Mouse (Mus musculus) midbrain, embryonic 15.5 days (tissue): ENCODE measurements at regions not wholly inside any gene's neighbourhood (a gene's known extent, or its start where the extent isn't known, plus 50 kb on each side); places are given as distances from the start of the nearest gene placed in this dataset.

ENCODE experiments used
- ATAC-seq: fragments of 200-750 bp; cut with Nextera tagmentation; replicated peaks from 2 replicates; pipeline ENCODE4 v1.8.0; 2017; ENCODE audit warnings: moderate TSS enrichment
- H3K27ac ChIP-seq: fragments of 300-500 bp; sonication (generic); 2 replicates; pipeline ENCODE4 v1.5.1; 2015; ENCODE audit warnings: mild to moderate bottlenecking, inconsistent platforms
- H3K27me3 ChIP-seq: fragments of 300-500 bp; sonication (generic); replicated peaks from 2 replicates; pipeline ENCODE4 v1.6.1; 2015; ENCODE audit warnings: inconsistent platforms
- H3K36me3 ChIP-seq: fragments of 300-500 bp; sonication (generic); replicated peaks from 2 replicates; pipeline ENCODE4 v1.6.1; 2015; ENCODE audit warnings: inconsistent platforms
- H3K4me1 ChIP-seq: fragments of 300-500 bp; sonication (generic); 2 replicates; pipeline ENCODE4 v1.6.1; 2015; ENCODE audit warnings: inconsistent platforms
- H3K4me2 ChIP-seq: fragments of 300-500 bp; sonication (generic); 2 replicates; pipeline ENCODE4 v1.6.1; 2015; ENCODE audit warnings: inconsistent platforms, mild to moderate bottlenecking, moderate library complexity
- H3K4me3 ChIP-seq: fragments of 300-500 bp; sonication (generic); 2 replicates; pipeline ENCODE4 v1.5.1; 2015; ENCODE audit warnings: mild to moderate bottlenecking, inconsistent platforms
- H3K9ac ChIP-seq: fragments of 300-500 bp; sonication (generic); 2 replicates; pipeline ENCODE4 v1.6.1; 2015; ENCODE audit warnings: mild to moderate bottlenecking, inconsistent platforms
- H3K9me3 ChIP-seq: fragments of 300-500 bp; sonication (generic); 2 replicates; pipeline ENCODE4 v1.6.1; 2016; ENCODE audit warnings: inconsistent platforms
- WGBS: fragments of 180-500 bp; shearing (Covaris S2); methylation state at CpG from one replicate; pipeline ENCODE4 v1.1.7; 2015; ENCODE audit warnings: mixed read lengths; 5-methylcytosine and 5-hydroxymethylcytosine counted together

DNA sequence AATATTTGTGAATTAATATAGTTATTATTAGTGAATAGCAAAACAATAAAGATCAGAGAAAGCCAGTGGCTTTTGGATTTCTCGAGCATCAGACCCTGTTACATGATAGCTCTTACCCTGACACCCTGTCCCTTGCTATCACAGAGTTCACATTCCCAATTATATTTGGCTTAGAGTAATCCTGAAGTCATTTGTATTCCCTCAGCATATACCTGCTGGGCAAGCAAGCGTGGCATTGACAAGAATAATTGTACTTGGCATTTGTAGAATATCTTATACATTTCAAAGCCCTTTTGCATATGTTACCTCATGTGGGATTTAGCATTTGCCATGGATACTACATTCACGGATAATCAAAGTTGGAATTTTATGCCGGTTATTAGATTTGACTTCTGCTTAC is 692.0 kb downstream of the Nedd1 start:
- 34% methylated on average over 4 of the region's 4 CpGs for WGBS

GRCm38 (mm10) chr10:92024203-92024602 is 698.0 kb downstream of the Nedd1 start:
- Histone ChIP-seq H3K4me3 (no peak overlapping the region), H3K36me3 (no peaks in the 10 kb centered on the region), H3K4me2 (no peak overlapping the region), H3K4me1 (0 out of 2 replicates have a peak, but pooled peaks cover 5% of the 10 kb centered on the region), H3K27ac (peak overlapping the region; percentile 29; the same call in 1 of the 2 replicates), H3K27me3 (no peaks in the 10 kb centered on the region), H3K9ac (no peak overlapping the region), H3K9me3 (no peaks in the 10 kb centered on the region)
- no peak for ATAC-seq
- WGBS, result 44% methylated on average over 1 of the region's 1 CpGs

More for the DNA sequence above, 692.0 kb downstream of the Nedd1 start:
- Histone ChIP-seq H3K36me3 (no peaks in the 10 kb centered on the region), H3K27ac (0 out of 2 replicates have a peak overlapping the region, but pooled peaks have one; percentile 2), H3K4me1 (peaks cover 5% of the 10 kb centered on the region; the same call in 1 of the 2 replicates), H3K9me3 (no peaks in the 10 kb centered on the region), H3K27me3 (no peaks in the 10 kb centered on the region), H3K9ac (no peak overlapping the region), H3K4me3 (no peak overlapping the region), H3K4me2 (no peak overlapping the region)
- 0 out of 2 replicates have a peak, but pooled peaks have one; percentile 27 for ATAC-seq

DNA sequence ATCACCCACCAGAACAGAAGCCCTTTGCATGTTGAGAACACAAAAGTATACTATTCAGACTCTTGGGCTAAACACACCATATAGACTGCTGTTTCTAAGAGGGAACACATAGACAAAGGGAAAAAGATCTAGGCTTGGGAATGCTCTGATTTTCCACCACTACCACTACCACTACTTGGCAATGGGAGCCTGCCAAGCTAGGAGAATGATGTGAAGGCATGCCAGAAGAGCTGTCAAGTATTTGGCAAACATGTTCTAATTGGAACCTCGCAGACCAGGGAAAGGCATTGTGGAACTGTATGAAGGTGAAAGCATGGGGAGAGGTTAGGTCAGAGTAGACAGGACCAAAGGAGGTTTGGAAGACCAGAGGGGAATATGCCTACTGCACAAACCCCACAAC is 701.2 kb downstream of the Nedd1 start:
- no peak overlapping the region for H3K4me3 ChIP-seq
- H3K9me3 ChIP-seq, result no peaks in the 10 kb centered on the region
- no peak for ATAC-seq
- H3K27ac ChIP-seq, result no peak overlapping the region
- H3K36me3 ChIP-seq, result no peaks in the 10 kb centered on the region
- no peaks in the 10 kb centered on the region for H3K27me3 ChIP-seq
- H3K4me1 ChIP-seq, result 0 out of 2 replicates have a peak, but pooled peaks cover 5% of the 10 kb centered on the region
- 76% methylated on average over 1 of the region's 1 CpGs for WGBS
- H3K9ac ChIP-seq, result no peak overlapping the region
- H3K4me2 ChIP-seq, result no peak overlapping the region

DNA sequence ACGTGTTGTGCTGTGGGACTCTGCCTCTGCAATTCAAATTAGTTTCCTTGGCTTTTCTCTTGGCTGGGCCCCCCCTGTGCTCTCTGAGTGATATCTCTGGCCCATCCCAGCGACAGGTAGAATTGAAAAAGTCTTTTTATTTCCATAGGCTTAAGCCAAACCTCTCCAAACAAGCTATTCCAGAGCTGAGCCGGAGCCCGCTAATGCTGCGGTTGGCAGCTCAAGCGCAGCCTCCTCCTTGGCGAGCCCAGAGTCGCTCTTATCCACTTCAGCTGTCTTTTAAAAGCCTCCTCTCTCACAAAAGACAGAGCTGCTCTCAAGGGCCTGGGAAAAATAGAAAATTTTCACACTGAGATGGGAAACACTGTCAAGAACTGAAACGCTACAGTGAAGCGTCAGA is 712.7 kb downstream of the Nedd1 start:
- Histone ChIP-seq H3K4me2 (no peak overlapping the region; the same call in 1 of the 2 replicates), H3K4me1 (peaks cover 13% of the 10 kb centered on the region), H3K4me3 (no peak overlapping the region), H3K9me3 (no peaks in the 10 kb centered on the region), H3K9ac (no peak overlapping the region), H3K36me3 (no peaks in the 10 kb centered on the region), H3K27me3 (no peaks in the 10 kb centered on the region), H3K27ac (peak overlapping the region; percentile 74)
- peak; percentile 82 for ATAC-seq
- WGBS, result 15% methylated on average over 10 of the region's 10 CpGs

DNA sequence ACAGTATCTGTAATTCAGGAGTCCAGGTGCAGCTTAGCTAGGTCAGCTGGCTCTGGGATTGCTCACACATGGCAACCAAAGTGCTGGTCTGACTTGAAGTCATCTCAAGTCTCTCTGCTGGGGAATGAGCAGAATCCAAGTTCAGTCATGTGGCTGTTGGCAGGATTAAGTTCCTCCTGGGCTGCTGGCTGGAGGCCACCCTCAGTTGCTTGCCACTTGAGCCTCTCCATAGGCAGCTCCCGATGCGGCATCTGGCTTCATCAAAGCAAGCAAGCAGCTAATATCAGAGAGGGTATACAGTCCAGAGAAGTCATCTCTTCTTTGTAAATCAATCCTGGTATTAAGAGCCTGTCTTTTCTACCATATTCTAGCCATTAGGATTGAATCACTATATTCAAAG is 714.3 kb downstream of the Nedd1 start:
- peaks cover 13% of the 10 kb centered on the region for H3K4me1 ChIP-seq
- no peak overlapping the region for H3K9ac ChIP-seq
- no peaks in the 10 kb centered on the region for H3K36me3 ChIP-seq
- H3K27ac ChIP-seq, result no peak overlapping the region
- no peak overlapping the region for H3K4me3 ChIP-seq
- H3K9me3 ChIP-seq, result no peaks in the 10 kb centered on the region
- 54% methylated on average over 2 of the region's 2 CpGs for WGBS
- no peak overlapping the region for H3K4me2 ChIP-seq
- no peaks in the 10 kb centered on the region for H3K27me3 ChIP-seq
- no peak for ATAC-seq

- Histone ChIP-seq H3K36me3 (no peaks in the 10 kb centered on the region), H3K27me3 (no peaks in the 10 kb centered on the region), H3K9ac (no peak overlapping the region), H3K4me3 (no peak overlapping the region), H3K4me2 (no peak overlapping the region), H3K9me3 (no peaks in the 10 kb centered on the region), H3K4me1 (peaks cover 13% of the 10 kb centered on the region), H3K27ac (no peak overlapping the region)
- no peak for ATAC-seq
- 20% methylated on average over 3 of the region's 3 CpGs for WGBS
Measured at GRCm38 (mm10) chr10:92006467-92006866, 715.8 kb downstream of the Nedd1 start.

- no peak overlapping the region for H3K4me3 ChIP-seq
- no peaks in the 10 kb centered on the region for H3K9me3 ChIP-seq
- no peaks in the 10 kb centered on the region for H3K36me3 ChIP-seq
- no peak overlapping the region for H3K4me2 ChIP-seq
- 0 out of 2 replicates have a peak, but pooled peaks cover 4% of the 10 kb centered on the region for H3K4me1 ChIP-seq
- H3K9ac ChIP-seq, result no peak overlapping the region
- no peaks in the 10 kb centered on the region for H3K27me3 ChIP-seq
- peak; percentile 66; the same call in 1 of the 2 replicates for ATAC-seq
- WGBS, result 30% methylated on average over 4 of the region's 4 CpGs
- peak overlapping the region; percentile 28 for H3K27ac ChIP-seq
Measured at GRCm38 (mm10) chr10:91991040-91991439, 731.2 kb downstream of the Nedd1 start.

DNA sequence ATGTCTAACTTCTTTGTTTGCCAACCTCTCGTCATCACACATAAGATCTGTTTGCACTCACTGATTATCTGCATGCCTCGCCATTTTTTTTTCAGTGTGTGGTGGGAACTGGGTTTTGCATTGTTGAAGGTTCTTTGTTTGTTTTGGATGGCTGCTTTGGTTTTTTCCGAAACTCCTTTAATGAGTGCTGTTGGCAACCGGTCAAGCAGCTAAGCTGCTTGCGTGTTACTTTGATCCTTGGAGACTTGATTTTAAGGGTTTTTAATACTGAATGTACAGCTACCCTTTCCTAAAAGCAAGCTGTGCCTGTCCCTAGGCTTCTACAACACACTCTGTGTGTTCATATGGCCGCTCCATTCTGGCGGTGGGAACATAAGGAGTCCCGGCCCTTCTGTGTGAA is 733.9 kb downstream of the Nedd1 start:
- no peak overlapping the region for H3K4me2 ChIP-seq
- ATAC-seq, result no peak
- no peaks in the 10 kb centered on the region for H3K27me3 ChIP-seq
- H3K36me3 ChIP-seq, result no peaks in the 10 kb centered on the region
- 0 out of 2 replicates have a peak, but pooled peaks cover 4% of the 10 kb centered on the region for H3K4me1 ChIP-seq
- no peak overlapping the region for H3K27ac ChIP-seq
- H3K9me3 ChIP-seq, result no peaks in the 10 kb centered on the region
- WGBS, result 23% methylated on average over 8 of the region's 8 CpGs
- H3K4me3 ChIP-seq, result no peak overlapping the region
- H3K9ac ChIP-seq, result no peak overlapping the region

- Histone ChIP-seq H3K9ac (no peak overlapping the region), H3K4me3 (no peak overlapping the region), H3K36me3 (no peaks in the 10 kb centered on the region), H3K4me2 (no peak overlapping the region), H3K27me3 (no peaks in the 10 kb centered on the region), H3K4me1 (no peaks in the 10 kb centered on the region), H3K27ac (no peak overlapping the region), H3K9me3 (no peaks in the 10 kb centered on the region)
- WGBS, result 94% methylated on average over 2 of the region's 2 CpGs
- ATAC-seq, result no peak
Measured at GRCm38 (mm10) chr10:91979841-91980240, 742.4 kb downstream of the Nedd1 start.

GRCm38 (mm10) chr10:91971951-91972350 is 750.3 kb downstream of the Nedd1 start:
- H3K27ac ChIP-seq, result no peak overlapping the region
- H3K4me1 ChIP-seq, result peaks cover 10% of the 10 kb centered on the region
- no peak overlapping the region for H3K9ac ChIP-seq
- H3K4me2 ChIP-seq, result no peak overlapping the region
- no peaks in the 10 kb centered on the region for H3K9me3 ChIP-seq
- H3K4me3 ChIP-seq, result no peak overlapping the region
- H3K27me3 ChIP-seq, result no peaks in the 10 kb centered on the region
- no peaks in the 10 kb centered on the region for H3K36me3 ChIP-seq
- no peak for ATAC-seq
- WGBS, result 82% methylated on average over 2 of the region's 2 CpGs

DNA sequence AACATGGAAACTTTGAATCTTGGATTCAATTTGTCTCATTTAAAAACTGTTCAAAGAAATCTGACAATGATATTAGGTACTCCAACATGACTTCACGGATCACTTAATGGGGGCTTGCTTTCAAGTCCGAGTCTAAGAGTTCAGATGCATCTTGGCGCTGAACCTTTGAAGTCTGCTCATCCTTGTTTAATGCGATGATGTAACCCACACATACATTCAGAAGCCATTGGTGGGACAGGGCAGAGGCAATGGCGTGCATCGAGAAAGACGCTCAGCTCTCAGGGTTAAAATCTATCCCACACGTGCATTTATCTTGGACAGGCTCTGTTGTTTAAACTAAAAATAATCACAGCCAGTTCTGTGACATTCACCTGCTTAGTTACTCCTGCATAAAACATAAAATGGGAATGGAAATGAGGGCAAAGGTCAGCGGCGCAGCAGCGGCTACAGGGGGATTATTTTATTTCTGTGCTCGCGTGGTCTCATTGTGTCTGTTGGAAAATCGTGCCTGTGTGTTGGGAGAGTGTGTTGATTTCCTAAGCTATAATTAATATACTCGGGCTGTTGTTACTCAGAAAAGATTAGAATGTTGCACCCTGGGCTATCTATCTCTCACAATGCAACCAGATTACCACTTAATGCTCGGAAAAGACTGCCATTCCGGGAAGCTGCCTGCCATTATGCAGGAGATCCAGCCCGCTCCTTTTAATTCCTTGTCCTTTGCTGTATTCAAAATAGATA is 754.5 kb downstream of the Nedd1 start:
- 34% methylated on average over 18 of the region's 18 CpGs for WGBS
- no peak overlapping the region for H3K9ac ChIP-seq
- no peaks in the 10 kb centered on the region for H3K9me3 ChIP-seq
- no peaks in the 10 kb centered on the region for H3K36me3 ChIP-seq
- H3K4me3 ChIP-seq, result 0 out of 2 replicates have a peak overlapping the region, but pooled peaks have one; percentile 15
- ATAC-seq, result peak; percentile 54
- H3K27ac ChIP-seq, result peak overlapping the region; percentile 68
- peaks cover 10% of the 10 kb centered on the region for H3K4me1 ChIP-seq
- H3K4me2 ChIP-seq, result peak overlapping the region; percentile 29
- no peaks in the 10 kb centered on the region for H3K27me3 ChIP-seq

DNA sequence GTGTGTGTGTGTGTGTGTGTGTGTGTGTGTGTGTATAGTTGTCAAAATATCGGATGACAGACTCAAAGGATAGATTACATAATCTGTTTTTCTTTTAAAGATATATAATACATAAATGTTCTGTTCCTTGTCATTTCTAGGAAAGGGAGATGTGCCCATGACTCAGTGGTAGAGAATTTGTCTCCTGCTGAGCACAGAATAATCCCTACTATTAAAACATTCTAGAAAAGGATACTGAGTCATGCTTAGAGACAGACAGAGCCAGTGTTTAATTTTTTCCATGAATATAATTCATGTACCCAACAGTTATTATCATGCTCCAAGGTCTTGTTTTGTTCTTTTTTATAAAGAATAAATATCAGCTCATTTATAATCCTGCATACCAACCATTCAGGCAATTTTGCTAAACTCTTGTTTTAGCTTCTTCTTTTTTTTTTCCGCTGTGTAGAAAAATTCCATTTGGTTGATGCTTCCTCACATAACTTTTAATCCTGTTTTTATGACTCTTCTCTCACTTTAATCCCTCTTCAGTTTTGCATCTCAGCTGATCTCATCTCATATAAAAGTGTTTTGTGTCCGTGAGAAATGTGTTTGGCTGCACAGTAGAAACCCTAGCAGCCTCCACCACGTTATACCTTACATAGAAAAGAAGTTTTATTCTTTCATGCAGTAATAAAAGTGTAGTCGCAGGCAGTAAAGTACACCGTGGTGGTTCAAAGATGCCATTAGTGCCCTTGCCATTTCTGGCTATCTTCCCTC is 762.3 kb downstream of the Nedd1 start:
- Histone ChIP-seq H3K27ac (no peak overlapping the region), H3K36me3 (no peaks in the 10 kb centered on the region), H3K4me2 (no peak overlapping the region), H3K9ac (no peak overlapping the region), H3K4me1 (no peaks in the 10 kb centered on the region), H3K4me3 (no peak overlapping the region), H3K27me3 (no peaks in the 10 kb centered on the region), H3K9me3 (no peaks in the 10 kb centered on the region)
- WGBS, result 66% methylated on average over 6 of the region's 6 CpGs
- ATAC-seq, result no peak
